Mouse (Mus musculus) MEL-GATA-1-ER (cell line): ENCODE measurements around the gene Arid4b.
"Not testable (repeated sequence)": the region's sequence is repeated elsewhere in the genome, so short reads cannot be mapped to it uniquely, and the experiment has no call there.

ENCODE experiments used
- DNase-seq: peaks from one replicate; pipeline ENCODE4 v3.0.0-alpha.2; 2012; ENCODE audit warnings: low read depth; ENCODE audit errors: extremely low read depth

Gene Arid4b

DNA sequence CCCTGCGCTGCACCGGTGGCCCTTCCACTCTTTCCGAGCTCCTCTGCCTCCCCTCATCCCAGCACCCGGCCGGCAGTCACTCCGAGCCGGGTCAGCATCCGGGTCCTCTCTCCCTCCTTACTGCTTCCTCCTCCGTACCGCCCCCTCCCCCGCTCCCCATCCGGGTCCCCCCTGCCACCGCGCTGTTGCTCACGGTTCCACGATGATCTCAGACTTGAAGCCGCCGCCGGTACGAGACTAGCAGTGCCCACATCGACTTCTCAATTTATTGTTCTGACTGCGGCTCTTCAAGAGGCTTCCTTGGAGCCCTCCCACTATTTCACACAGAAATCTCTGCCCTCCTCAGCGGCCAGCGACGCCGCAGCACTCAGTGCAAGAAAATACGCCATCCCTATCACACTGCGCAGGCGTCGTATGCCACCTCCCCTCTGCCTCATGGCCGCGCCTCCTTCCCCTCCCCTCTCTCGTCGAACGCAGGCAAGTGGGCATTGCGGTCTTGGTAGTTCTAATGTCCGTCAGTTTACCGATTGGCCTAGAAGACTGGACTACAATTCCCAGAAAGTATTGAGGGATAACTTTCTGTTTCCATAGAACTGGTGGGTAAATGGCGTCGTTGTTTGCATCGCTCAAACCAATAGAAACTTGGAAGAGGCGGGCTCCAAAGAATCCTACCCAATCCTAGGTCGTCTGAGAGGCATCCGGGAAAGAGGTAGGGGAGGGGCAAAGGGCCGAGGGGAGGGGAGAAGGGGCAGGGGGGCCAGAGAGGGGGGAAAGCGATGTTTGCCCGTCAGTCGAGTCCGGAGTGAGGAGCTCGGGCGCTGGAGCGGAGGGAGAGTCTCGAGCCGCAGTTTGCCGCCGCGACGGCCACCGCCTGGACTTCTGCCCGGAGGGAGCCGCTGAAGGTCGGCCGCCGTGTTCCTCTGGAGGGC, at the start of gene Arid4b, which contains the start of gene Ggps1:
TSS of gene Arid4b (plus strand) at position 220 of the 929 bp plus-strand sequence.
TSS of gene Ggps1 (minus strand) at position 476 of the 929 bp plus-strand sequence.
- peak; percentile 99 for DNase-seq

DNA sequence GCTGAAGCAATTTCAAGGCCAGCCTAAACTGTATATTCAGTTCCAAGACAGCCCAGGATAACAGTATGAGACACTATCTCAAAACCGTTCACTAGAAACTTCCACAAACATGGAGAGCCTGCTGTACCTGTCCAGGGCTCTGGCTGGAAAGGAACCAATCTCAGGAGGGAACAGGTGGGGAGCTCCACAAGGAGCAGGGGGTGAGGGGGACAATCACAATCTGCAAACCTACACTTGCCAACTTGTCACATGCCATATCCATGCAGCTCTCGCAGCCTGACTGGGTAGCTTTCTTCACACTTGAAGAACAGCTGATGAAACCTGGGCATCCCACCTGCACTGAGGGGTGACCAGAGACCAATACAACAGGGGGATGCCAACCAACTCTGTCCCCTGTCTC, 49.0 kb upstream of the Arid4b start:
- no peak for DNase-seq

DNA sequence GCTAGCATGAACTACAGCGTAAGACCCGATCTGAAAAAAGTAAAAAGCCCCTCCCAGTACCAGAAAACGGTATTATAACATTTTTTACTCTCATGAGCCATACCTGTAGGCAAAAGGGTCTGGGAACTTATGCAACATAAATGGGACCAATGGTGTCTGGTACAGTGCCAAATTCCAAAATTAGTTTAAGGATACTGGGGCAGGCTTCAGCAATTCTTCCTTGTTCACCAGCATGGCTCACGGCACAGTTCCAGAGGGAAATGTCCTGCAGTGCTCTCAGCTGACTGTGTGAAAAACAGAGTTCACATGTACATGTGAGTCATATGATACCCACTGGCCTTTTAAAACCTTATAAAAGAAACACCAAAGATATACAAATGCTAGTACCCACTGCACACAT, 48.5 kb upstream of the Arid4b start:
- DNase-seq = no peak

DNA sequence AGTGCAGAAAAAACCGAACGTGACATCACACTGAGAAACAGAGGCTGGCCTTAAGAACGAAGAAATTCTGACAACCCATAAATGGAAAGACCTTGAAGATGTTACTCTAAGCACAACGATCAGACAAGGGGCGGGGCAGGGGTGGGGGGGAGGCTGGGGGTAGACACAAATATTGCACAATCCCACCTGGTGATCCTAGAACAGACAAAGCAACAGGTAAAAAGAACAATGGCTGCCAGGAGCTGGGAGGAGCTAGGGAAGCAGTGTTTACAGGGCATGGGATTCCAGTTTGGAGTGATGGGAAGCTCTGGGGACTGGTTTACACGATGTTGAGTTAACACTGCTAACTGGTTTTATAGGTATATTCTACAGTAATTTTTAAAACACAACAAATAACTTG, 47.4 kb upstream of the Arid4b start:
- no peak for DNase-seq

DNA sequence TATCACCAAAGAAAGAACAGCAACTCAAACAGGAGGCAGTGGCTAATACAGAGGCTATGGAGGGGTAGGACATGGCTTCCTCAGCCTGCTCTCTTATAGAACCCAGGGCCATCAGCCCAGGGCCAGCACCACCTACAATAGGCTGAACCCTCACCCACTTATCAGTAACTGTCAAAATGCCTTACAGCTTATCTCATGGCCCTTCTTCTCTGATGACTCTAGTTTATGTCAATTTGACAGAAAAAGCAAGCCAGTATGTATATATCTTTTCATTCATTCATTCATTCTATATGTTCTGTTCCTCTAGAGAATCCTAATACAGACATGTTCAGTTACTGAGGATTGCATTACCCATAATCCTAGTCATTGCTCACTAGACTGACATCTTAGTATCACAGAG, 44.7 kb upstream of the Arid4b start:
- no peak for DNase-seq

DNA sequence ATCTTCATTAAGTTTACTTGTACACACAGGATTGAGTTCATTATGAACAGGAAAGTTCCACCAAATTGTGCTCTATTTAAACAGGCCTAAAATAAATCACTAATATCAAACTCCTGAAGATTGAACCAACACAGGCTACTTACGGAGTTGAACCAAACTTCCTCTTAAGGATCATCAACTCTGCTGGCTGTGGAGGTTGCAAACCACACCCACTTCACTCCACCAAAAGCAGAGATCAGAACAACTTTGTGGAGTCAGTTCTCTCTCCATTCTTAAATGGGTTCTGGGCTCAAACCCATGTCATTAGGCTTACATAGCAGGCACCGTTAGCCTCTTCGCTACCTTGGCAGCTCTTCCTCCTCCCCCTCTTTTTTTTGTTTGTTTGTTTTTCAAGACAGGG, 44.2 kb upstream of the Arid4b start:
- DNase-seq = no peak

DNA sequence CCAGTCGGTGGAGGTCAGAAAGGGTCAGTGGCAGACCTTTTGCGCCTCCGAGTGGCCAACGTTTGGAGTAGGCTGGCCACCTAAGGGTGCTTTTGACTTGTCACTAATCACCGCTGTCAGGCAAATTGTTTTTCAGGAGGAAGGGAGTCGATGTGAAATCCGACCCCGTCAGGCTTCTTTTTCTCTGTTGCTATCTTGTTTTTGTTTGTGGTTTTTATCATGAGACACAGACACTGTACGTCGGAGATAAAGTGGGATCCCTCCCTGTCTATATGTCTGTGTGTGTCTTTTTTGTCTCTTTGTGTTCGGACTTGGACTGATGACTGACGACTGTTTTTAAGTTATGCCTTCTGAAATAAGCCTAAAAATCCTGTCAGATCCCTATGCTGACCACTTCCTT, 41.6 kb upstream of the Arid4b start:
- DNase-seq = not testable (repeated sequence)

DNA sequence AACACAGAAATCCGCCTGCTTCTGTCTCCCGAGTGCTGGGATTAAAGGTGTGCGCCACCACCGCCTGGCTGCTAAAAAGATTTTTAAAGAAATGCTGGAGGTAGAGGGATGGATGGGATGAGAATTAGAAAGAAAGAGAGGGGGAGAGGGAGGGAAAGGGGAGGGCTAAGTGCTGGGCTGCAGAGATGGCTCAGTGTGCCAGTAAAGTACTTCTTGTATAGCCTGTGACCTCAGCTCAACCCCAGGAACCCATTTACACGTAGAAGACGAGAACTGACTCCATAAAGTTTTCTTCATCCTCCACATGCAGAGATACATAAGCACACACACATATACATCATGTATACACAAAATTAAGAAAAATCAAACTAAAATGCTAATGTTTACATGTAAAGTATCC, 37.5 kb upstream of the Arid4b start:
- no peak for DNase-seq

DNA sequence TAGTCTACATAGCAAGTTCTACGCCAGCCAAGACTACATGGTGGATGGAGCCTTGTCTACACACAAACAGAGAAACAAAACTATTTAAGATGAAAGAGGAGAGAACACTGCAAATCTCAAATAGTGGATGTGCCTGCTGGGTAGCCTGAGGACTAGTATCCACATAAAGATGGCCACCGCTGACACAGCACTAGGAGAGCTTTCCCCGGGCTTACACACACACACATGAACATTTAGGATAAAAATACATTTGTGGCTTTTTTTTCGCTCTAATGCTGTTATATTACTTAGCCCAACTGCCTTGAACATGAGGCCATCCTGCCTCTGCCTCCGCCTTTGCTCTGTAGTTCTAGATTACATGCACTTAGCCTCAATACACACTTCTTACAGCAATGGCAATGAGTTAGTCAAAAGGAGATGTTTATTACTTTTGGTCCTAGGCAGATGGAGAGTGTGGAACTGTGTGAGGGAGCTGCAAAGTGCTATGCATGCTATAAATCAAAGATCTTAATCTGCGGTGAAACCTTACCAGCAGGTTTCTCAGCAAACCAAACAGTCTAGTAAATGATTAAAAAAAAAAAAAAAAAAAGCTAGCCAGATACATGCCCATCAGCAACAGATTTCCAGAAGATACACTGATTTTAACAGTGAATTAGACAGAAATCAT, 36.7 kb upstream of the Arid4b start:
- no peak for DNase-seq

DNA sequence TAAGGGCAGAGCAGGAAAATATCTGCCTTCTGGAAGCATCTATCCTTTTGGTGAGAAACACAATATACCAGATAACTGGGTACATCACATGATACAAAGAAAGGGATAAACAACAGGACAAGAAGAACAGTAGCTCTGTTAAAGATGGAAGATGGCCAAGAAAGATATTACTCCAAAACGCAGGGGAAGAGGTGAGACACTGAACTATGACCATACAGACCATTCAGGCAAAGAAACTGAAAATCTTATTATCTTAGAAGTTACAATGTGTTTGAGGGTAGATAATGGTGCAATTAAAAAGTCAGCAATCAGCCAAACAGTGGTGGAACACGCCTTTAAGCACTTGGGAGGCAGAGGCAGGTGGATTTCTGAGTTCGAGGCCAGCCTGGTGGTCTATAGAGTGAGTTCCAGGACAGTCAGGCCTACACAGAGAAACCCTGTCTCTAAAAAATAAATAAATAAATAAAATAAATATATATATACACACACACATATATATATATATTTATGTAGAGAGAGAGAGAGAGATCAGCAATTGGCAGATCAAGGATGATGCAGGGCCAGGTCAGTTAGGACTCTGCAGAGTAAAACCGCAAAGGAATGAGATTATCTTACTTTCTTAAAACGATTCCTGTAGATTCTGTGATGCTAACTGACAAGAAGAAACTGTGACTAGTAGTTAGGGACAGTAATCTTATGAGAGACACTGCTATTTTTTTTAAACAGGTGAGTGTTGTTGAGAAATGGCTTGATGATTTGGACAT, 29.5 kb upstream of the Arid4b start:
- peak; percentile 71 for DNase-seq

DNA sequence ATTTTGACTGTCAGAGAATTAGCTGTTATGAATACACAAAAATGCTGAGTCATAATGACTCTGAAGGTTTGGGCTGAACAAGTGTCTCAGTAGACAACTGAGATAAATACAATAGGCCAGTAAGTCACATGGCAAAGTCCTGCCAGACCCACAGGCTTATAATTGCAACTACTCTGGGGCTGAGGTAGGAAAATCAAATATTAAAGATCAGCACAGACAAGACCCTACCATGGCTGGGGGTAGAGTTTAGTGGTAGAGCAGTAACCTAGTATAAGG, 29.0 kb upstream of the Arid4b start:
- peak; percentile 80 for DNase-seq

DNA sequence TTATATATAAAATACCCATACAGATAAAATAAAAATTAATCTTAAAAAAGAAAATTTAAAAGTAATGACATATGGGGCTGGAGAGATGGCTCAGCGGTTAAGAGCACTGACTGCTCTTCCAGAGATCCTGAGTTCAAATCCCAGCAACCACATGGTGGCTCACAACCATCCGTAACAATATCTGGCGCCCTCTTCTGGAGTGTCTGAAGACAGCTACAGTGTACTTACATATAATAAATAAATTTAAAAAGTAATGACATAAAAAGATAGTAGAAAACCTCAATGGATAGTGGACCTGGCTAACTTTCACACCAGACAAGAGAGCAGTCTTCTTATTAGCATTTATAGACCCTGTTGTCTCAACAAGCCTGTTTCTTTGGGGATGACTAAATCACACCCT, 27.7 kb upstream of the Arid4b start:
- not testable (repeated sequence) for DNase-seq

DNA sequence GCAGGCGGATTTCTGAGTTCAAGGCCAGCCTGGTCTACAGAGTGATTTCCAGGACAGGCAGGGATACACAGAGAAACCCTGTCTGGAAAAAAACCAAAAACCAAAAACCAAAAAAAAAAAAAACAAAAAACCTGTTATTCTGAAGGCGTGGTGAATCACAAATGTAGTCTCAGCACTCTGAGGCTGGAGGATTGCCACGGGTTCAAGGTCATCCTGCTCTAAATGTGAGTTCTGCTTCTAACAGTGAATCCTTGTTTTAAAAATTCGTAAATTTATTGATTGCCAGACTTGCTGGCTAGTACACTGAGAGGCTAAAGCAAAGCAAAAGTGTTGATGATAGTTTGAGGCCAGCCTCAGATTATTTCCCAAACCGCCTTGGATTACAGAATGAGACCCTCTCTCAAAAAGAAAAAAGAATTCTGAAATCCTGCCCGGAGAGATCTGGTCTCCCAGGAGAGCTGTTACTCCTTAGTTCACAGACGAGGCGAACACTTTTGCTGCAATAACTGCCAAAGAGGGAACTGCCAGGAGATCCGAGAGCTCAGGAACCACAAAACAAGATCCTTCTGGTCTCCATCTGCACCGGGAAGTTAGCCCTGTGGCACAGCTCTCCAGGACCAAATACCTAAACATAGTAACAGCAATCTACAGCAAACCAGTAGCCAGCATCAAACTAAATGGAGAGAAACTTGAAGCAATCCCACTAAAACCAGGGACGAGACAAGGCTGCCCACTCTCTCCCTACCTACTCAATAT, 27.0 kb upstream of the Arid4b start:
- DNase-seq = no peak

DNA sequence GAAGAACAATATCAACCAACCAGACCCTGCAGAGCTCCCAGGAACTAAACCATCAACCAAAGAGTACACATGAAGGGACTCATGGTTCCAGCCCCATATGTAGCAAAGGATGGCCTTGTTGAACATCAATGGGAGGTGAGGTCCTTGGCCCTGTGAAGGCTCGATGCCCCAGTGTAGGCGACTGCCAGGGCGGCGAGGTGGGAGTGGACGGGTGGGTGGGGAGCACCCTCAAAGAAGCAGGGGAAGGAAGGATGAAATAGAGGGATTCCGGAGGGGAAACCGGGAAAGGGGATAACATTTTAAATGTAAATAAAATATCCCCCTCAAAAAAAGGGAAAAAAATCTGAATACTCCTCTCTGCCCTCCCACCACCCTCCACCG, 24.1 kb upstream of the Arid4b start:
- DNase-seq = no peak

DNA sequence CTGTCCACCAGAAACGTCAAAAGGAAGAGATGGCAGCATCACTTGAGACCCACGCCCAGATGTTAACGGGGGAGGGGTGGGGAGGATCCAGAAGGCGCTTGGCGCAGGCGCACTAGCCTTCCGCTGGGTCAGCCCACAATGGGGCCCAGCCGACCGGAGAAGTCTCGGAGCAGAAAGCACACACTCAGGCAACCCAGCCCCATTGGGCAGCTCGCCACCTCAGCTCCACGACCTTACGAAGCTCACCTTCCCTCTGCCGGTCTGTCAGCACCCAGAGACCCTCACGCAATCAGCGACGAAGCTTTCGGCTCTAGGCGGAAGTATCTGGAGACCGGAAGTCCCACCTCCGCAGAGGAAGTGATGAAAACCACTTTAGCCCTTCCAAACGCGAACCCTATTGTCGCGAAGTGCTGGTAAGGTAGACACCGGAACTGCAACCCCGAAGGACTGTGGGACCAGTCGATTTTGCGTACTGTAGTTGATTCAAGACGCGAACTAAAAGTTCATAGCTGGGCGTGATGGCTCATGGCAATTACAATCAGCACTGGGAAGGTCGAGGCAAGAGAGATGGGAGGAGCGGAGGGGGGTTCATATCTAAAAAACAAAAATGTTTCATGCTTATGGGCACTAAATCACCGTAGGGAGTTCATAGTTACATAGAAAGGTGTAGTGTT, 23.6 kb upstream of the Arid4b start, which contains the start of gene Tbce:
TSS of gene Tbce (minus strand) at position 347 of the 674 bp plus-strand sequence.
- peak; percentile 90 for DNase-seq

DNA sequence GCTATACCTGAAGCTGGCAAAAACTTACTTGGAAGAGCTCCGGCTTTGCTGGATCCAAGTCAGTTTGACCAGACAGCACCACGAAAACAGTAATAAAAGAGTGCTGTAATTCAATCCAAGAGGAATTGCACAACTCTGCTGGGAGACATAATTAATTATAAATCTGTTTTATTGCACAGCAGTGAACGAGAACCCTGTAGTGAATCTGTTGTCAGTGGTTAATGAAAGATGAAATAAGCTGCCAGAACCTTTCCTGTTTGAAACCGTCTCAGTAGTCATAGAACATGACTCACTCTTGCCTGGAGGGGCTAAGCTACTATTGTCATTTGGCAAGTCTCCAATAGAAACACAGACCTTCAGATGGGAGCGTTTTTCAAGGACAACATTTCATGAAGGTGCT, 22.8 kb upstream of the Arid4b start:
- DNase-seq = no peak

DNA sequence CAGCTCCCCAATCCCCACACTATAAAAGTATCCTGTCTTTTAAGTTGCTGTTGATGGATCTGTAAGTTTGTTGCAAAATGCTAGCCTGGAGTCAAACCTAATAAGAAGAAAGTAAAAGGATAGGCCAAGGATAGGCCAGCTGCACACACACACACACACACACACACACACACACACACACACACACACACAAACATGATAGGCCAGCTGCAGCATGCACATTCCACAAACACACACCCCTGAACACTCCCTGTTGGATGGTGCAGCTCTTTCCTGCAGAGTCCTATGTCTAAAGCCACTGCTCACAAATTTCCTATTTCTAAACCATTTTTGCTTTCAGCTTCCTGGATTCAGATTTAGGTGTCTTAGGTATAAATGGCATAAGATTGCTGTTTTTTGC, 19.2 kb upstream of the Arid4b start:
- DNase-seq = no peak

DNA sequence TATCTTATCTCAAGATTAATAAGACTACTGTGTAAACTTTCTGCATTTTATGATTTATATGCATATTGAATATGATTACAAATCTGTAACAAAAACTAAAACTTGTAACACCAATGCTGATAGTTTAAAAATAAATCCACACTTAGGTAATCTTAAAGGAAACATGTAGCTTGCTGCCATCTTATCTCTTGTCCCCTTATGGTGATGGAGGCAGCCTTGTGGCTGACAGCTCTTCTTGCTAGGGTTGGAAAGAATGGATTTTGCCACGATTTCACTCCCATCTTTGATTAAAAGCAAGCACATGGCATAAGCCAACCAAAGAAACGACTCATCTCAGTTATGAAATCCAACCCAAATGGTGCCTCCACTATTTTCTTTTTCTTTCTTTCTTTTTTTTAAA, 18.5 kb upstream of the Arid4b start:
- DNase-seq = no peak

DNA sequence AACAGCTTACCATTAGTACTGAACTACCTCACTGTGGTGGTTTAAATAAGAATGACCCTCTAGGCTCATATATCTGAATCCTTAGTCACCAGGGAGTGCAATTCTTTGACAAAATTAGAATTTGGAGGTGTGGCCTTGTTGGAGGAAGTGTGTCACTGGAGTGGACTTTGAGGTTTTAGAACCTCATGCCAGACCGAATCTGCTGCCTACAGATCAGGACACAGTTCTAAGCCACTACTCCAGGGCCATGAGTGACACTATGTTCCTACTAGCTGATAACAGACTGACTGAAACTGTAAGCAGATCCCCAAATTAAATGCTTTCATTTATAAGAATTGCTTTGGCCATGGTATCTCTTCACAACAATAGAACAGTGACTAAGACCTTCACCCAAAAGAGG, 13.2 kb upstream of the Arid4b start:
- no peak for DNase-seq

DNA sequence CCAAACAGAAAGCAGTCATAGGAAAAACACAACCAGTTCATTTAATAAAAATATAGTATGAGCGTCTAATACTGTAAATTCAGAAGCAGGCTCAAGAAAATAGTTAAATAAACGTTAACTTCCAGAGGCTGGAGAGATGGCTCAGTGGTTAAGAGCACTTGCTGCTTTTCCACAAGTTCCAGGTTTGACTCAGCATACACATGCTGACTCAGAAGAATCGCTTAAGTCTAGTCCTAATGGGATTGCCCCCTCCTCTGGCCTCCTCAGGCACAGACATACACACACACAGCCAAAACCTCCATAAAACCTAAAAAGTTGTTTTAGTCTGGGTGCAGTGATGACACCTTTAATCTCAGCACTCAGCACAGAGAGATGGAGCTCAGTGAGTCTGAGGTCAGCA, 6.2 kb upstream of the Arid4b start:
- no peak for DNase-seq

DNA sequence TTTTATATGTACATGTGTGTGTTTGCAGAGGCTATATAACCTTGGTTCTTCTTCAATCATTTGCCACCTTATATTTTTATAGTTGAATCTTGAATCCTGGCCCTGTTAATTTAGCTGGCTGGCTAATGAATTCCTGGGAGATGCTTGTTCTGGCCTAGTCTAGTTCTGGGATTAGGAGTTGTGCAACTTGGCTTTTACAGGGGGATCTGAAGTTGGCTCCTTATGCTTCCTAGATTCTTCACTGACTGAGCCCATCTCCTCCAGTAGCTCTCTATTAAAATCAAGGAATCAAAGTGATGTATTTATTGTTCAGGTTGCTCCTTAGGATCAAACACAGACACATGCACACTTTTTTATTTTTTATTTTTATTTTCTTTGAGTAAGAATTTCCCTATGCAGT, 3.5 kb upstream of the Arid4b start:
- DNase-seq = no peak
